Mouse (Mus musculus) ES-CJ7 (cell line): ENCODE measurements around the gene Ttbk1.

Experiments
- DNase-seq: peaks from one replicate; pipeline ENCODE4 v3.0.0; 2011; ENCODE audit warnings: low read depth, low spot score

The Ttbk1 gene

GRCm38 (mm10) chr17:46418628-46419027 lies 68.8 kb downstream of the Ttbk1 start:
- no peak for DNase-seq

GRCm38 (mm10) chr17:46408478-46408877 lies 79.0 kb downstream of the Ttbk1 start:
- DNase-seq, result peak; percentile 25

DNA sequence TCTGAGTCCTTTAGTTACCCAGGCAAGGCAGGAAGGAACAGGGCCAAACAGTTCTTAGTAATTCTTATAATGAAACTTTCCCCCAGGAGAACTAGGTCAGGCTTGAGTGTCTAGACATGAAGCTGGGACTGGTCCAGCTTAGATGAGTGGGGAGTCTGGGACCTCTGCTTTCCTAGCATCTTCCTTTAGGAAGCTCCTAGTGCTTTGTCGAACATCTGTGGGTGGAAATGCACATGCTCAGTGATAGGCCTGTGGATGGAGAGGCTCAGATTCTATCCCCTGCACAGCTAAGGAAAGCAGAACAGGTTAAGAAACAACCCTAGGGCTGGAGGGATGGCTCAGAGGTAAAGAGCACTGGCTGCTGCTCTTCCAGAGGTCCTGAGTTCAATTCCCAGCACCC lies 92.8 kb downstream of the Ttbk1 start:
- DNase-seq, result no peak

DNA sequence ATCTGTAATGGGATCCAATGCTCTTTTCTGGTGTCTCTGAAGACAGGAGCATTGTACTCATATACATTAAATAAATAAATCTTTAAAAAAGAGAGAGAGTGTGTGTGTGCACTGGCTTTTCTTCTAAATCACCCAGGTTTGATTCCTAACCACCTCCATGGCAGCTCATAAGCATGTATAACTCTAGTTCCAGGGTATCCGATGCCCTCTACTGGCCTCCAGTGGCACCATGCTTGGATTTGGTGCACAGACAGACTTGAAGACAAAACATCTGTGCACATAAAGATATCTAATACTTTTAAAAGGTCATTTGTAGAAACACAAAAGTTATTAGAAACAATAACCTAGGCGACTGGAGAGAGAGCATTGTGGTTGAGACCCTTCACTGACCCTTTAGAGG lies 94.5 kb downstream of the Ttbk1 start:
- DNase-seq, result peak; percentile 42
